Mouse (Mus musculus) thymus, postnatal 36 days (tissue): ENCODE data around the gene Lsm12.
"Not testable (repeated sequence)": the region's sequence is repeated elsewhere in the genome, so short reads cannot be mapped to it uniquely, and the experiment has no call there.

Experiments
- DNase-seq, 2 experiments: peaks; one replicate each; pipeline ENCODE4 v3.0.0; 2022; ENCODE audit warnings: mixed read lengths in 2 of 2

The Lsm12 gene

GRCm38 (mm10) chr11:102184253-102184645 is 847 bp downstream of the Lsm12 start:
- DNase-seq: no peak

- DNase-seq: no peak
These were observed 5.3 kb downstream of the Lsm12 start for GRCm38 (mm10) chr11:102179836-102180235.

GRCm38 (mm10) chr11:102168689-102169088 is 16.4 kb downstream of the Lsm12 start:
- DNase-seq: no peak

DNA sequence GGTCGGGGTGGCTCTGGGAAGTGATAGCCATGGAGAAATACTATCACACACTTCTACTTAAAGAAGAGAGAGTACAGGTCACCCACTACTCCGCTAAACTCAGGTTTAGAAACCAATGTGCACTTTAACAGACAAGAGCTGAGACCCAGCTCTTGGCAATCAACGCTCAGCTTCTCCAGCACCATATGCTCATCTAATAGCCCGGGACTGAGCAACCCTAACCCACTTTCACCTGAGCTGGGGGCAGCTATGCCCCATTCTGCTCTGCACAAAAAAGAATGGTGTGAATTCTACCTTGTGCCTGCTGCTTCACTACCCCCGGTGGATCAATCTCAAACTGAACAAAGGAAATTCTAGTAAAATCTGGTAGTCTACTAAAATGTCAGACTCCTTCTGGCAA is 17.6 kb downstream of the Lsm12 start:
- DNase-seq: no peak

DNA sequence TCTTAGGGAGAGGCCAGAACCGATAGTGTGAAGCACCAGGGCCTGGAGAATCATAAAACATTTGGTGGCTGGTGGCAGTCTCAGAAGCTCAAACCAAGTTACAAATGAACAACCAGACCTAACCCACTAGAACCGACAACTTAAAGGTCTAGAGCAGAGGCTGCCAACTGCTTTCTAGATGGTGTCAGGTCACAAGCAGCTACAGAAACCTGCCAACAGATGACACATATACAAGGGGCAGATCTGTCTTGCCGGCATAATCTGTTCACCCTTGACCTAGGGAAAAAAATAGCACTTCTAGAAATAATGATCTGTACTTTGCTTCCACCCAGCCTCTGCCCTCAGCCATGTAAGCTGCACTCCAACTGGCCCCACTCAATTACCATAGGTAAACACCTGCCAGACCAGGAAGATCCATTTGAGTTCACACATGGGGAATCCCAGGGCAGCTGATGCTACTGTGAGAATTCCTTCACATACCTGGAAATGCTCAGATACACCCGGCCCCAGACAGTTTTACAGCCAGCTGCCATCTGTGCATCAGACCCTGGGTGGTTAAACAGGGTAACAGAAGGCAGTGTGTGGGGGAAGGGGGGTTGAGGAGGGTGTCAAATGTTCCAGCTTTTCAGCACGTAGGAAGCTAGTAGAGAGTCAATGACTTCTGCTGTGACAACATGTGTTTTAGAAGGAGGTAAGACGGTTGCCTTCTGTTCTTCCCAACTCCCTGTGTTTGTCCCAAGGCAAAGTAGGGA is 18.9 kb downstream of the Lsm12 start:
- DNase-seq: no peak

DNA sequence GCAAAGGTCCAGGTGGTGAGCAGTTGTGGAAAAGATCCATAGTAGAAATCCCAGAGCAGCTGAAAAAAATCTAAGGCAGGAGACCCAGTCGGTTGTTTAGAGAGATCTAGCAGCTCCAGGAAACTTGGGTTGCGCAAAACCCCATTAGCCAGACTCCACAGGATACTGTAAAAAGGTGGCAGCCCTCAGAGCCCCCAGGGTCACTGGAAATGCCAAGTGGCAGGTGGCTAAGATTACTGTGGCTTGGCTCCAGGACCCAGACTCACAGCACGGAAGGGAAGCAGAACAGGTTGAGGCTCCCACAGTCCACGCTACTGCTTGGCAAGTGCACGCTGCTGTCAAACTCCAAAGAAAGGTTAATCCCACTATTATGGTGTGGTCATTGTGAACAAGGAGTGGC is 25.3 kb downstream of the Lsm12 start:
- DNase-seq: no peak

DNA sequence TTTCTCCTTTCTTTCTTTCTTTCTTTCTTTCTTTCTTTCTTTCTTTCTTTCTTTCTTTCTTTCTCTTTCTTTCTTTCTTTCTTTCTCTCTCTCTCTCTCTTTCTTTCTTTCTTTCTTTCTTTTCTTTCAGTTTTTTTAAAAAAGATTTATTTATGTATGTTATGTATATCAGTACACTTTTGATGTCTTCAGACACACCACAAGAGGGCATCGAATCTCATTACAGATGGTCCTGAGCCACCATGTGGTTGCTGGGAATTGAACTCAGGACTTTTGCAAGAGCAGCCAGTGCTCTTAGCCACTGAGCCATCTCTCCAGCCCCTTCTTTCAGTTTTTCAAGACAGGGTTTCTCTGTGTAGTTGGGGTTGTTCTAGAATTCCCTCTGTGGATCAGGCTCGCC is 27.1 kb downstream of the Lsm12 start:
- not testable (repeated sequence) for DNase-seq

DNA sequence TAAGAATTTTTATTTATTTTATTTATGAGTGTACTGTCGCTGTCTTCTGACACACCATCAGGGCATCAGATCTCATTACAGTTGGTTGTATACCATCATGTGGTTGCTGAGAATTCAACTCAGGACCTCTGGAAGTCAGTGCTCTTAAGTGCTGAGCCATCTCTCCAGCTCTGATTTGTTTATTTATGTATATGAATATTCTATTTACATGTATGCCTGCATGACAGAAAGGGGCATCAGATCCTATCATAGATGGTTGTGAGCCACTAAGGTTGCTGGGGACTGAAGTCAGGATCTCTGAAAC is 28.4 kb downstream of the Lsm12 start:
- DNase-seq: no peak

DNA sequence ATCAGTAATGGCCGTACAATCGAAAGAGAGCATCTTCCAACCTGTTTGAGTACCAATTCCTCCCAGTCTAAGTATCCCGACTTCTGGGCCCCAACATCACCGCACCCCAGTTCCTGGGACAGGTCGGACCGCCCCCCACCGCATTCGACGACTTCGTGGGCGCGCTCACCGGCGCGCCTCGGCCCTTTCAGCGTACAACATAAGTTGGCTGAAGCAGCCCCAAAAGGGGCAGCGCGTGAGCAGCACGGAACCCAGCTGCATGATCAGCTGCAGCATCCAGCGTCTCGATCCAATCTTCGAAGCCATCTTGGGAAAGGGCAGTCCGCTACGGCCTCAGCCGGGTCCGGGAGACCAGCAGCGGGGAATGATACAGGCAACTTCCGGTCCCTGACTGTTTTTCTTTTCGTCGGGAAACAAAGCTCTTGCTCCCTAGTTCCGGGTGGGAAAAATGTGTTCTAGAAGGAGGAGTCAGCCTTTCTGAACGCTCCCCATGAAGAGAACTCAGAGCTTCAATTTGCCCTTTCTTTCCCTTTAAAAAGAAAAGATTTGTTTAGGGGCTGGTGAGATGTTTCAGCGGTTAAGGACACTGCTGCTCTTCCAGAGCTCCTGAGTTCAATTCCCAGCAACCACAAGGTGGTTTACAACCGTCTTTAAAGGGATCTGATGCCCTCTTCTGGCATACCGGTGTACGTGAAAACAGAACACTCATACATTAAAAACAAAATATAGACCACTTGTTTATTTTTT is 28.9 kb downstream of the Lsm12 start, which contains the start of gene Tmem101:
TSS of gene Tmem101 (minus strand) at position 366 of the 747 bp plus-strand sequence.
- DNase-seq: peak; percentile 75 to 79

DNA sequence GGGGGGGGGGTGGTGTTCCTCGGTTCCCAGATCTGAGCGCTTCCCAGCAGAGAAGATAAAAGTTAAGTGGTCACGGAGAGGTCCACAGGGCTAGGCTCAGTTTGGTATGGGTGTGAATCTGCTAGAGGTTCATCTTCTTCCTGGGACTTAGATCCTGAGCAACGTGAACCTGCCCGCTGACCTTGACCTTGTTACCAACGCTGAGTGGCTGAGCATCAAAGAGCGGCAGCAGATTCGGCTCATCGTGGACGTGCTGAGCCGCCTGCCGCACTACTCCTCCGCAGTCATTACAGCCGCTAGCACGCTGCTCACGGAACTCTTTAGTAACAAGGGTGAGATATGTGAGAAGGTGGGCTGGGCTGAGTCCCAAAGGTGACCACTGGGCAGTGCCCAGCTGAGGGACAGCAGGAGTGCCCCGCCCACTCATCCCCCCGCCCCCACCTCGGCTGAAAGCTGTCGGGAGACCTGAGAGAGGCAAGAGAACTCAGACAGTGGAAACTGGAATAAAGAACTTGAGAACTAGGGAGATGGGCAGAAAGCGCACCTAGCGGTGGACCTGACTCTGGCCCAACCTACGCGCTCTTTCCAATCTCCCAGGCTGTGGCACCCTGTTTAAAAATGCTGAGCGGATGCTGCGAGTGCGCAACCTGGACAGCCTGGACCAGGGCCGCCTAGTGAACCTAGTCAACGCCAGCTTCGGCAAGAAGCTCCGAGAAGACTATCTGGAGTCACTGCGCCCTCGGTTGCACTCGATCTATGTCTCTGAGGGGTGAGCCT is 37.7 kb downstream of the Lsm12 start:
- DNase-seq: no peak

GRCm38 (mm10) chr11:102146531-102146930 is 38.6 kb downstream of the Lsm12 start:
- DNase-seq: no peak

- DNase-seq: no peak
These were observed 39.1 kb downstream of the Lsm12 start for GRCm38 (mm10) chr11:102146005-102146404.

GRCm38 (mm10) chr11:102145471-102146001 is 39.6 kb downstream of the Lsm12 start, which contains the start of gene Nags:
Gene Nags, plus strand, starts transcription at chr11:102145513.
- DNase-seq: no peak

GRCm38 (mm10) chr11:102144957-102145470 is 40.1 kb downstream of the Lsm12 start:
- DNase-seq: no peak

GRCm38 (mm10) chr11:102142355-102142754 is 42.7 kb downstream of the Lsm12 start:
- DNase-seq: no peak

DNA sequence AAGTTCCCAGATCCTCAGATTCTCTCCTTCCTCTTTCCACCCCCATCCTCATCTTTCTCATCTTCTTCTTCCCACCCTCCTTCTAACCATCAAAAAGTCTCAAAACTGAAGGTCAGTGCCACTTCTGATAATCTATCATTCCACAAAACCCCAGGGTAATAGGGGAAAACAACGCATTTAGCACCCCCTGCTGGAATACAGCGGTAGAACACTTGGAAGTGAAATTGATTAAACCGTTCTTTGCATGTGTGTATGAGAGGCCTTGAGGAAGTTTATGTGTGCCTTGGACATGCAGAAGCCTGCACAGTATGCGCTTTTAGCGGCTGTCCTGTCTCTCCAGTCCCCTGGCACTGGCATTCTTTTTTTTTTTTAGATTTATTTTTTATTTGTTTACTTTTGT is 44.6 kb downstream of the Lsm12 start:
- DNase-seq: peak in 1 of 2 experiments; percentile 35

GRCm38 (mm10) chr11:102138447-102138740 is 46.7 kb downstream of the Lsm12 start:
- DNase-seq: peak; percentile 46 to 48

GRCm38 (mm10) chr11:102137625-102138446 is 47.3 kb downstream of the Lsm12 start:
- DNase-seq: no peak

DNA sequence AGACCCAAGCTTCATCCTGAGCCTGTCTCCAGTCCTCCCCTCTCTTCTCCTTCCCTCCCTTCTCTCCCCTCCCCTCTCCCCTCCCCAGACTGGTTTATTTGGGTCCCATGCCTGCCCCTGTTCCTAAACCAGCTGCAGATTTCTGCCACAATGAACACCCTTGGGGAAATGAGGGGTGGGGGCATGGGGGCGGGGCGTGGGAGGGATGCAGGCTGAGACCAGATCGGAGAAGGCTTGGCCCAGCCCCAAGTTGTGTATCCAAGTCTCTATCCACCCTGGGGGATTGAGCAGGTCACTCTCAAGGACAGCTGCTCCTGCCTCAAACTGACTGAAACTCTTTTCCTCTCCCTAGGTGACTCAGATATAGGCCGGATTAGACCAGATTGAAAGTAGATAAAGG is 50.6 kb downstream of the Lsm12 start:
- no peak for DNase-seq

DNA sequence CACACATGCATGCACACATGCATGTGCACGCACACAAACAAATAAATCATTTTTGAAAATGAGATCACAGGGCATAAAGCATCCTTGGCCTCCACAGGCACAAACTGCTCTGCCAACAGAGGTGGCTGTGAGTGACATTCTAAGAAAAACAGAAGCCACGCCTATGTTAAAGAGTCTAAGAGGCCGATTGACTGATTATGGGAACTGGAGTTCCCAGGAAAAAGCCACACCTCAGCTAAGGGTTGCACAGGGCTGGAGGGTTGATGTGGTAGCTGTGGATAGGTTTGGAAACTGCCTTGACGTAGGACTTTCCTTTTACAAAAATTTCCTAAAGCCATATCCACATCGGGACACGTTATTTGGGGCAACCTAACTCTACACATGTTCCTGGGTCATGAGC is 67.7 kb downstream of the Lsm12 start:
- no peak for DNase-seq

DNA sequence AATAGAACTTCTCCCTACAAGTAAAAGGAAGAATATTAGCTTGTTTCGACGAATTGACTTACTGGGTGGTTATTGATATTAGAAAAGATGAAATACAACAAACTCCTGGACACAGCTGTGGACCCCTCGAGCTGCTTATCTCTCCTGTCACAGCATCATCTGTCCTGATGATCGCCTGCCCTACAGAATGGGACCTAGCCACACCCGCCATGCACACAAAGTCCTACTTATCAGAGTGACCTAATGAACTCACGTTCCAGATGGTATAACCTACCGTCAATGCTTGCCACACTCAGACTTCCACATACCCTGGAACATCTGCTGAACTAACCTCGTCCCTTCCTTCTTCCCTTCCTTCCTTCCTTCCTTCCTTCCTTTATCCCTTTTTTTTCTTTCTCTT is 68.9 kb downstream of the Lsm12 start:
- DNase-seq: no peak
